Mouse (Mus musculus): ENCODE results near the gene Iffo2. TPM values are rescaled to one million over a fixed set of nuclear protein-coding genes. Genes with fewer than 3 reads are reported as not detected.

Iffo2 gene
- polyA plus RNA-seq, 1 experiment = 3.6 TPM

GRCm38 (mm10) chr4:139630171-139630570, 99.8 kb downstream of the Iffo2 start:
- H3K36me3 ChIP-seq (ENCODE audit: control insufficient read depth, insufficient read depth, low read length) = no peaks in the 10 kb centered on the region
- DNase-seq = peak; percentile 96
- H3K27me3 ChIP-seq (replicated peaks; ENCODE audit: control insufficient read depth, insufficient read depth, low read length) = no peaks in the 10 kb centered on the region
- no peak overlapping the region for H3K4me3 ChIP-seq (ENCODE audit: insufficient read depth, low read depth, low read length)
- H3K27ac ChIP-seq (ENCODE audit: insufficient read depth, low read depth, low read length) = no peak overlapping the region
- peaks cover 28% of the 10 kb centered on the region for H3K4me1 ChIP-seq (ENCODE audit: control insufficient read depth, insufficient read depth, low read length)
- 55% methylated on average over 10 of the region's 10 CpGs for WGBS
- TF ChIP-seq POLR2A (IDR thresholded peaks at IDR 0.05; ENCODE audit: low read depth, low read length) = no peak
- peak; percentile 29; the same call in 1 of the 2 replicates for TF ChIP-seq CTCF (conservative IDR thresholded peaks at IDR 0.05; ENCODE audit: insufficient read depth, insufficient read length, low read depth, low read length)

- Histone ChIP-seq H3K4me3 (ENCODE audit: insufficient read depth, low read depth, low read length) (no peak overlapping the region), H3K36me3 (ENCODE audit: control insufficient read depth, insufficient read depth, low read length) (no peaks in the 10 kb centered on the region), H3K4me1 (ENCODE audit: control insufficient read depth, insufficient read depth, low read length) (peaks cover 23% of the 10 kb centered on the region), H3K27me3 (replicated peaks; ENCODE audit: control insufficient read depth, insufficient read depth, low read length) (no peaks in the 10 kb centered on the region), H3K27ac (ENCODE audit: insufficient read depth, low read depth, low read length) (no peak overlapping the region)
- TF ChIP-seq CTCF (conservative IDR thresholded peaks at IDR 0.05; ENCODE audit: insufficient read depth, insufficient read length, low read depth, low read length) = no peak
- TF ChIP-seq POLR2A (IDR thresholded peaks at IDR 0.05; ENCODE audit: low read depth, low read length) = no peak
- WGBS = 38% methylated on average over 5 of the region's 5 CpGs
- DNase-seq = peak; percentile 80
These were observed 100.8 kb downstream of the Iffo2 start for GRCm38 (mm10) chr4:139631141-139631540.

GRCm38 (mm10) chr4:139631569-139632253, 101.4 kb downstream of the Iffo2 start:
- no peak overlapping the region for H3K27ac ChIP-seq (ENCODE audit: insufficient read depth, low read depth, low read length)
- WGBS = 48% methylated on average over 7 of the region's 7 CpGs
- peaks cover 23% of the 10 kb centered on the region for H3K4me1 ChIP-seq (ENCODE audit: control insufficient read depth, insufficient read depth, low read length)
- H3K36me3 ChIP-seq (ENCODE audit: control insufficient read depth, insufficient read depth, low read length) = no peaks in the 10 kb centered on the region
- TF ChIP-seq CTCF (conservative IDR thresholded peaks at IDR 0.05; ENCODE audit: insufficient read depth, insufficient read length, low read depth, low read length) = no peak
- no peak for TF ChIP-seq POLR2A (IDR thresholded peaks at IDR 0.05; ENCODE audit: low read depth, low read length)
- peak; percentile 64 for DNase-seq
- H3K27me3 ChIP-seq (replicated peaks; ENCODE audit: control insufficient read depth, insufficient read depth, low read length) = no peaks in the 10 kb centered on the region
- H3K4me3 ChIP-seq (ENCODE audit: insufficient read depth, low read depth, low read length) = no peak overlapping the region

GRCm38 (mm10) chr4:139632254-139632580, 101.9 kb downstream of the Iffo2 start:
- Histone ChIP-seq H3K36me3 (ENCODE audit: control insufficient read depth, insufficient read depth, low read length) (no peaks in the 10 kb centered on the region), H3K27me3 (replicated peaks; ENCODE audit: control insufficient read depth, insufficient read depth, low read length) (no peaks in the 10 kb centered on the region), H3K4me1 (ENCODE audit: control insufficient read depth, insufficient read depth, low read length) (peaks cover 23% of the 10 kb centered on the region), H3K4me3 (ENCODE audit: insufficient read depth, low read depth, low read length) (no peak overlapping the region), H3K27ac (ENCODE audit: insufficient read depth, low read depth, low read length) (no peak overlapping the region)
- DNase-seq = peak; percentile 70
- TF ChIP-seq CTCF (conservative IDR thresholded peaks at IDR 0.05; ENCODE audit: insufficient read depth, insufficient read length, low read depth, low read length) = no peak
- no peak for TF ChIP-seq POLR2A (IDR thresholded peaks at IDR 0.05; ENCODE audit: low read depth, low read length)
- 53% methylated on average over 10 of the region's 10 CpGs for WGBS

GRCm38 (mm10) chr4:139636373-139636772, 106.0 kb downstream of the Iffo2 start:
- Histone ChIP-seq H3K27ac (ENCODE audit: insufficient read depth, low read depth, low read length) (no peak overlapping the region), H3K27me3 (replicated peaks; ENCODE audit: control insufficient read depth, insufficient read depth, low read length) (no peaks in the 10 kb centered on the region), H3K4me3 (ENCODE audit: insufficient read depth, low read depth, low read length) (no peak overlapping the region), H3K36me3 (ENCODE audit: control insufficient read depth, insufficient read depth, low read length) (no peaks in the 10 kb centered on the region; the same call in 1 of the 2 replicates), H3K4me1 (ENCODE audit: control insufficient read depth, insufficient read depth, low read length) (peaks cover 19% of the 10 kb centered on the region)
- TF ChIP-seq CTCF (conservative IDR thresholded peaks at IDR 0.05; ENCODE audit: insufficient read depth, insufficient read length, low read depth, low read length) (peak; percentile 98), POLR2A (IDR thresholded peaks at IDR 0.05; ENCODE audit: low read depth, low read length) (no peak)
- 34% methylated on average over 7 of the region's 7 CpGs for WGBS
- peak; percentile 61 for DNase-seq

GRCm38 (mm10) chr4:139637847-139638246, 107.5 kb downstream of the Iffo2 start:
- no peaks in the 10 kb centered on the region; the same call in 1 of the 2 replicates for H3K36me3 ChIP-seq (ENCODE audit: control insufficient read depth, insufficient read depth, low read length)
- no peak for TF ChIP-seq CTCF (conservative IDR thresholded peaks at IDR 0.05; ENCODE audit: insufficient read depth, insufficient read length, low read depth, low read length)
- no peak for TF ChIP-seq POLR2A (IDR thresholded peaks at IDR 0.05; ENCODE audit: low read depth, low read length)
- H3K27me3 ChIP-seq (replicated peaks; ENCODE audit: control insufficient read depth, insufficient read depth, low read length) = no peaks in the 10 kb centered on the region
- peaks cover 10% of the 10 kb centered on the region for H3K4me1 ChIP-seq (ENCODE audit: control insufficient read depth, insufficient read depth, low read length)
- DNase-seq = no peak
- WGBS = 84% methylated on average over 9 of the region's 9 CpGs
- H3K27ac ChIP-seq (ENCODE audit: insufficient read depth, low read depth, low read length) = no peak overlapping the region
- H3K4me3 ChIP-seq (ENCODE audit: insufficient read depth, low read depth, low read length) = no peak overlapping the region

- peaks cover 10% of the 10 kb centered on the region for H3K4me1 ChIP-seq (ENCODE audit: control insufficient read depth, insufficient read depth, low read length)
- WGBS = 87% methylated on average over 16 of the region's 16 CpGs
- TF ChIP-seq CTCF (conservative IDR thresholded peaks at IDR 0.05; ENCODE audit: insufficient read depth, insufficient read length, low read depth, low read length) (no peak), POLR2A (IDR thresholded peaks at IDR 0.05; ENCODE audit: low read depth, low read length) (no peak)
- DNase-seq = no peak
- H3K36me3 ChIP-seq (ENCODE audit: control insufficient read depth, insufficient read depth, low read length) = no peaks in the 10 kb centered on the region; the same call in 1 of the 2 replicates
- H3K4me3 ChIP-seq (ENCODE audit: insufficient read depth, low read depth, low read length) = no peak overlapping the region
- no peaks in the 10 kb centered on the region for H3K27me3 ChIP-seq (replicated peaks; ENCODE audit: control insufficient read depth, insufficient read depth, low read length)
- no peak overlapping the region for H3K27ac ChIP-seq (ENCODE audit: insufficient read depth, low read depth, low read length)
These were observed 108.0 kb downstream of the Iffo2 start for GRCm38 (mm10) chr4:139638356-139638755.
